Mouse (Mus musculus) ES-Bruce4 (cell line): ENCODE results near the gene Cd101.

ENCODE experiments used
- CTCF ChIP-seq: IDR thresholded peaks from one replicate; pipeline ENCODE4 v1.8.1; 2011; ENCODE audit warnings: low read depth, low read length
- EP300 ChIP-seq: IDR thresholded peaks from 2 replicates; pipeline ENCODE4 v1.6.1; 2011; ENCODE audit warnings: low read depth, low read length; ENCODE audit not compliant: insufficient read depth
- POLR2A ChIP-seq: IDR thresholded peaks from one replicate; pipeline ENCODE4 v1.8.1; 2011; ENCODE audit warnings: low read length; ENCODE audit not compliant: insufficient read depth

DNA sequence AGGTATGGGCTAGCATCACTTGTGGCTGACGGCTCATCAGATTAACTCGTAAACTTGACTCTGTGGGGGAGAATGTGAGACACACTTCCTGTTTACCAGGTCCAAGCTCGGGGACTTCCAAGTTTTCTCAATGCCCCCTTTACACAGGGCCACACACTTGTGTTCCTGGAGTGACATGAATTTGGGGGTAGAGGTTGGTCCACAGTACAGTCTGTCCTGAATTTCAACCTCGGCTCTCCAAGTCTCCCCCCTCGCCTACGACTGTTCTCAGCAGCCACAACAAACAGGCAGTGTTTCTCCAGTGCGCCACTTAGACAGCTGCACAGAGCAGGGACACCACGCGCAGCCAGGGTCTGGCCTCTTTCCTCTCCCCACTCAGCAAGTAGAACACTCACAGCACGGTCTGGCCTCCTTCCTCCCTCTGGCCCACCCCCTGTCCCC, 17.2 kb downstream of the Cd101 start:
- no peak for TF ChIP-seq CTCF
- TF ChIP-seq POLR2A, result no peak
- TF ChIP-seq EP300, result no peak
